Mouse (Mus musculus) midbrain, postnatal 0 days (tissue): ENCODE measurements around the gene Etv6. TPM values are rescaled to one million over a fixed set of nuclear protein-coding genes. Genes with fewer than 3 reads are reported as not detected.

Experiments used
- ATAC-seq: fragments of 200-750 bp; cut with Nextera tagmentation; 2 replicates; pipeline ENCODE4 v1.8.0; 2017; ENCODE audit warnings: moderate number of reproducible peaks, mild to moderate bottlenecking, moderate TSS enrichment, moderate library complexity; ENCODE audit not compliant: low FRiP score
- DNase-seq: peaks from one replicate; pipeline ENCODE4 v3.0.0-alpha.2; 2015; ENCODE audit warnings: low spot score
- H3K27ac ChIP-seq: fragments of 300-500 bp; sonication (generic); 2 replicates; pipeline ENCODE4 v1.5.1; 2014; ENCODE audit warnings: low read depth, mild to moderate bottlenecking, low read length, mixed read lengths
- H3K27me3 ChIP-seq: fragments of 300-500 bp; sonication (generic); 2 replicates; pipeline ENCODE4 v1.6.1; 2014; ENCODE audit warnings: low read length, control low read depth, mixed read lengths; ENCODE audit not compliant: insufficient read depth
- H3K36me3 ChIP-seq: fragments of 300-500 bp; sonication (generic); 2 replicates; pipeline ENCODE4 v1.6.1; 2014; ENCODE audit warnings: low read length, control low read depth, mixed read lengths; ENCODE audit not compliant: insufficient read depth
- H3K4me1 ChIP-seq: fragments of 300-500 bp; sonication (generic); 2 replicates; pipeline ENCODE4 v1.6.1; 2014; ENCODE audit warnings: mild to moderate bottlenecking, control low read depth, antibody characterized with exemption, low read length, mixed read lengths; ENCODE audit not compliant: insufficient read depth
- H3K4me2 ChIP-seq: fragments of 300-500 bp; sonication (generic); 2 replicates; pipeline ENCODE4 v1.6.1; 2014; ENCODE audit warnings: low read depth, mild to moderate bottlenecking, low read length, mixed read lengths; ENCODE audit not compliant: poor library complexity, severe bottlenecking
- H3K4me3 ChIP-seq: fragments of 300-500 bp; sonication (generic); 2 replicates; pipeline ENCODE4 v1.5.1; 2014; ENCODE audit warnings: low read depth, mild to moderate bottlenecking, low read length, moderate library complexity
- H3K9ac ChIP-seq: fragments of 300-500 bp; sonication (generic); replicated peaks from 2 replicates; pipeline ENCODE4 v1.6.1; 2014; ENCODE audit warnings: mild to moderate bottlenecking, low read length, moderate library complexity, mixed read lengths; ENCODE audit not compliant: poor library complexity, severe bottlenecking
- H3K9me3 ChIP-seq: fragments of 300-500 bp; sonication (generic); 2 replicates; pipeline ENCODE4 v1.6.1; 2016; ENCODE audit warnings: low read length, control low read depth
- CTCF ChIP-seq: IDR thresholded peaks from 2 replicates; pipeline ENCODE4 v1.5.1; 2016; ENCODE audit warnings: antibody characterized with exemption, mild to moderate bottlenecking
- WGBS: fragments of 180-500 bp; shearing (Covaris S2); extraction: QIAGEN DNeasy Blood & Tissue Kit; methylation state at CpG from one replicate; pipeline ENCODE4 v1.1.7; 2014; 5-methylcytosine and 5-hydroxymethylcytosine counted together
- polyA plus RNA-seq: library from polyadenylated mRNA; unstranded; fragments of >200 nt; fragmentation: Nextera tagmentation; extraction: Ambion mirVana; gene quantifications from 2 replicates; pipeline ENCODE4 v1.2.1, GENCODE M21; 2015
- total RNA-seq: library from RNA; depleted of rRNA; stranded (reverse); fragments of >200 nt; gene quantifications from 2 replicates; pipeline ENCODE4 v1.2.3, GENCODE M21; 2014

Etv6 gene
- total and polyA plus RNA-seq, 2 experiments from 2014 or later = 2.9 to 7.2 TPM

- H3K4me1 ChIP-seq = peaks cover 5% of the 10 kb centered on the region
- ATAC-seq (no peak), DNase-seq (peak; percentile 35)
- H3K27ac ChIP-seq = no peak overlapping the region
- no peak overlapping the region for H3K4me2 ChIP-seq
- TF ChIP-seq CTCF = no peak
- WGBS = 72% methylated on average over 13 of the region's 13 CpGs
- no peak overlapping the region for H3K4me3 ChIP-seq
- H3K9me3 ChIP-seq = no peaks in the 10 kb centered on the region
- no peak overlapping the region for H3K9ac ChIP-seq
- no peaks in the 10 kb centered on the region for H3K36me3 ChIP-seq
- no peaks in the 10 kb centered on the region for H3K27me3 ChIP-seq
Measured at GRCm38 (mm10) chr6:134220209-134220777, 184.8 kb downstream of the Etv6 start.

- WGBS = 51% methylated on average over 8 of the region's 8 CpGs
- H3K4me1 ChIP-seq = peaks cover 5% of the 10 kb centered on the region
- H3K9me3 ChIP-seq = no peaks in the 10 kb centered on the region
- H3K36me3 ChIP-seq = no peaks in the 10 kb centered on the region
- DNase-seq (no peak), ATAC-seq (no peak)
- no peak overlapping the region for H3K4me2 ChIP-seq
- no peak overlapping the region for H3K4me3 ChIP-seq
- TF ChIP-seq CTCF = no peak
- no peak overlapping the region for H3K27ac ChIP-seq
- no peaks in the 10 kb centered on the region for H3K27me3 ChIP-seq
- no peak overlapping the region for H3K9ac ChIP-seq
Measured at GRCm38 (mm10) chr6:134222248-134222929, 186.9 kb downstream of the Etv6 start.

GRCm38 (mm10) chr6:134225564-134225963 is 190.1 kb downstream of the Etv6 start:
- Histone ChIP-seq H3K4me2 (no peak overlapping the region), H3K4me1 (no peaks in the 10 kb centered on the region), H3K36me3 (no peaks in the 10 kb centered on the region), H3K4me3 (no peak overlapping the region), H3K9ac (no peak overlapping the region), H3K27me3 (no peaks in the 10 kb centered on the region), H3K9me3 (no peaks in the 10 kb centered on the region), H3K27ac (no peak overlapping the region)
- ATAC-seq (no peak), DNase-seq (no peak)
- no peak for TF ChIP-seq CTCF
- WGBS = 94% methylated on average over 11 of the region's 11 CpGs

- H3K27ac ChIP-seq = no peak overlapping the region
- DNase-seq (no peak), ATAC-seq (no peak)
- H3K4me3 ChIP-seq = no peak overlapping the region
- H3K36me3 ChIP-seq = no peaks in the 10 kb centered on the region
- H3K4me1 ChIP-seq = no peaks in the 10 kb centered on the region
- no peak overlapping the region for H3K9ac ChIP-seq
- H3K9me3 ChIP-seq = no peaks in the 10 kb centered on the region
- WGBS = 84% methylated on average over 8 of the region's 8 CpGs
- TF ChIP-seq CTCF = peak; percentile 4; the same call in 1 of the 2 replicates
- no peaks in the 10 kb centered on the region for H3K27me3 ChIP-seq
- no peak overlapping the region for H3K4me2 ChIP-seq
Measured at GRCm38 (mm10) chr6:134226349-134227169, 191.1 kb downstream of the Etv6 start.

- no peaks in the 10 kb centered on the region for H3K27me3 ChIP-seq
- no peak overlapping the region for H3K4me3 ChIP-seq
- no peak overlapping the region for H3K4me2 ChIP-seq
- H3K9ac ChIP-seq = no peak overlapping the region
- 61% methylated on average over 4 of the region's 4 CpGs for WGBS
- no peak overlapping the region for H3K27ac ChIP-seq
- H3K36me3 ChIP-seq = 0 out of 2 replicates have a peak, but pooled peaks cover 4% of the 10 kb centered on the region
- no peak for DNase-seq
- H3K9me3 ChIP-seq = no peaks in the 10 kb centered on the region
- TF ChIP-seq CTCF = no peak
- no peak for ATAC-seq
- no peaks in the 10 kb centered on the region for H3K4me1 ChIP-seq
Measured at GRCm38 (mm10) chr6:134236311-134236710, 200.8 kb downstream of the Etv6 start.

- H3K36me3 ChIP-seq = 0 out of 2 replicates have a peak, but pooled peaks cover 2% of the 10 kb centered on the region
- DNase-seq (no peak), ATAC-seq (no peak)
- no peak overlapping the region for H3K9ac ChIP-seq
- H3K9me3 ChIP-seq = no peaks in the 10 kb centered on the region
- TF ChIP-seq CTCF = no peak
- H3K4me1 ChIP-seq = no peaks in the 10 kb centered on the region
- H3K4me2 ChIP-seq = no peak overlapping the region
- no peak overlapping the region for H3K27ac ChIP-seq
- no peak overlapping the region for H3K4me3 ChIP-seq
- H3K27me3 ChIP-seq = no peaks in the 10 kb centered on the region
- 93% methylated on average over 9 of the region's 9 CpGs for WGBS
Measured at GRCm38 (mm10) chr6:134238455-134238854, 203.0 kb downstream of the Etv6 start.
